Mouse (Mus musculus): ENCODE results near the gene Yif1b. TPM values are rescaled to one million over a fixed set of nuclear protein-coding genes. Genes with fewer than 3 reads are reported as not detected.

Yif1b gene
- polyA plus RNA-seq, 1 experiment from 2014 or later, result 79.0 TPM

GRCm38 (mm10) chr7:29288079-29288478, 50.0 kb downstream of the Yif1b start:
- no peak overlapping the region for H3K9ac ChIP-seq
- WGBS, result 90% methylated on average over 2 of the region's 2 CpGs

DNA sequence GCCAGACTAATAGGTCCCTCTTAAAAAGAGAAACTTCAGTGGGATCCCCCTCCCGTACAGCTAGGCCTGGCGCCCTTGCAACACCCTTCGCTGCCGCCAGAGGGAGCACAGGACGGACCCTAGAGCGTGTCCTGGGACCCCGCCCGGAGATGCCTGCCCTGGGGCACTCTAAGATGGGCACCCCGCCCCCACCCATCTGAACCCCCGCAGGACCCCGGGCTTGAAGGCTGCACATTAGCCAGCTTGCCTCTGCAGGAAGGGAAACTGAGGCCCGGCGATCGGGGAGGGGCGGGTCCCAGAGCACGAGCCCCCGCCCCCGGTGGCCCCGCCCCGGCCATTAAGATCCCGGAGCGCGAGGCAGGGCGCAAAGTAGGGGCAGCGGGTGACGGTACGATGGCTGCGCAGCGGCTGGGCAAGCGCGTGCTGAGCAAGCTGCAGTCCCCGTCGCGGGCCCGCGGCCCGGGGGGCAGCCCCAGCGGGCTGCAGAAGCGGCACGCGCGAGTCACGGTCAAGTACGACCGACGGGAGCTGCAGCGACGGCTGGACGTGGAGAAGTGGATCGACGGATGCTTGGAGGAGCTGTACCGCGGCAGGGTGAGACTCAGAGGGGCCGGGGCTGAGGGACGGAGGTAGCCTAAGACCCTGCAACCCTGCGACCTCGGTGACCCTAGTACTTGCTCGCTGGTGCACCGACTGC, 51.0 kb downstream of the Yif1b start, which contains the start of gene Ppp1r14a:
Gene Ppp1r14a (plus strand): TSS at position 367 of the 697 bp plus-strand sequence.
- H3K36me3 ChIP-seq, result no peaks in the 10 kb centered on the region
- H3K4me1 ChIP-seq (replicated peaks), result peaks cover 47% of the 10 kb centered on the region
- H3K9ac ChIP-seq, result peak within 1 kb of the TSS; percentile 75
- peak within 1 kb of the TSS; percentile 72; the same call in 1 of the 2 replicates for H3K27ac ChIP-seq
- H3K4me2 ChIP-seq, result peak within 1 kb of the TSS; percentile 90
- H3K4me3 ChIP-seq, result peak within 1 kb of the TSS; percentile 53
- WGBS, result under 1% methylated on average over 59 of the region's 59 CpGs
- H3K9me3 ChIP-seq, result no peaks in the 10 kb centered on the region
- H3K27me3 ChIP-seq, result peaks cover 38% of the 10 kb centered on the region
- ATAC-seq (ENCODE audit: low FRiP score), result no peak

More at GRCm38 (mm10) chr7:29288079-29288478, 50.0 kb downstream of the Yif1b start:
- H3K9me3 ChIP-seq, result no peaks in the 10 kb centered on the region
- peaks cover 40% of the 10 kb centered on the region for H3K4me1 ChIP-seq (replicated peaks)
- no peaks in the 10 kb centered on the region for H3K36me3 ChIP-seq
- no peak overlapping the region for H3K4me3 ChIP-seq
- H3K27ac ChIP-seq, result no peak overlapping the region
- ATAC-seq (ENCODE audit: low FRiP score), result no peak
- H3K4me2 ChIP-seq, result no peak overlapping the region
- H3K27me3 ChIP-seq, result peaks cover 45% of the 10 kb centered on the region

- Histone ChIP-seq H3K9me3 (no peaks in the 10 kb centered on the region), H3K27ac (0 out of 2 replicates have a peak overlapping the region, but pooled peaks have one; percentile 72), H3K27me3 (peaks cover 30% of the 10 kb centered on the region), H3K4me2 (peak overlapping the region; percentile 90), H3K4me1 (replicated peaks) (peaks cover 47% of the 10 kb centered on the region), H3K4me3 (peak overlapping the region; percentile 53), H3K36me3 (no peaks in the 10 kb centered on the region), H3K9ac (no peak overlapping the region)
- WGBS, result 77% methylated on average over 6 of the region's 6 CpGs
- no peak for ATAC-seq (ENCODE audit: low FRiP score)
These were observed 51.7 kb downstream of the Yif1b start for GRCm38 (mm10) chr7:29289856-29290255.

DNA sequence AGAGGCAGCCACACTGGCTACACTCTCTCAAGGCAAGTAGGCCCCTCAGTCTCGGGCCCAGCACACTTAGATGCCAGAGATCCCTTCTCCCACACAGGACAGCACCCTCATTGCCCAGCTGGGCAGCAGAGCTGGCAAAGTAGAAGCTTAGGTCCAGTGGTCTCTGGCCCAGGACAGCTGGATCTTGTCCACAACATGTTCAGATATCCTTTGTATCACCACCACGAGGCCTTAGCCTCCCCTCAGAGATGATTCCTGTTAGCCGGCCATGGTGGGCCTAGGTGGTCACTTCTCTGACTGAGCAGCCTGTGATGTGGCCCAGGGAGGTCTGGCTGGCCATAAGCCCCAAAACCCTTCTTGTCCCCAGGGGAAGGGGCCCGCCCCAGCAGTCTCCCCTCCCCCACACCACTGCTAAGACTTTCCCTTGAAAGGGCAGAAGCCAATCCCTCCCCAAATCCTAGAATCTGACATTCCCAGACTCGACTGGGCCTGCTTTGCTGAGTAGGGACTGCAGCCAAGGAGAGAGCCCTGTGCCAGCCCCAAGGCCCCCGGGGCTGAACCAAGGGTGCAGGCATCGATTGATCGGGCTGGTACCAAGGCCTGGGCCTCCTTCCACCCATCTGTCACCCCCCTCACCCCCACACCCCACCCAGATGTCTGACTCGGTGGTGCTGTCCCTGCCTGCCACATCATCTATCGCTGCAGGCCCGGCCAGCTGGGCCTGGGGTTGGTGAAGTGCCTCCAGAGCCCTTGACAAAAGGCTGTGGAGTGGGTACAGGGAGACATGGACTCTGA, 52.8 kb downstream of the Yif1b start:
- H3K9ac ChIP-seq, result no peak overlapping the region; the same call in 1 of the 2 replicates
- ATAC-seq (ENCODE audit: low FRiP score), result no peak
- no peak overlapping the region for H3K4me3 ChIP-seq
- H3K4me1 ChIP-seq (replicated peaks), result peaks cover 47% of the 10 kb centered on the region
- no peaks in the 10 kb centered on the region for H3K36me3 ChIP-seq
- H3K4me2 ChIP-seq, result no peak overlapping the region
- H3K9me3 ChIP-seq, result no peaks in the 10 kb centered on the region
- H3K27me3 ChIP-seq, result peaks cover 24% of the 10 kb centered on the region
- H3K27ac ChIP-seq, result peak overlapping the region; percentile 72
- WGBS, result 30% methylated on average over 11 of the region's 11 CpGs

DNA sequence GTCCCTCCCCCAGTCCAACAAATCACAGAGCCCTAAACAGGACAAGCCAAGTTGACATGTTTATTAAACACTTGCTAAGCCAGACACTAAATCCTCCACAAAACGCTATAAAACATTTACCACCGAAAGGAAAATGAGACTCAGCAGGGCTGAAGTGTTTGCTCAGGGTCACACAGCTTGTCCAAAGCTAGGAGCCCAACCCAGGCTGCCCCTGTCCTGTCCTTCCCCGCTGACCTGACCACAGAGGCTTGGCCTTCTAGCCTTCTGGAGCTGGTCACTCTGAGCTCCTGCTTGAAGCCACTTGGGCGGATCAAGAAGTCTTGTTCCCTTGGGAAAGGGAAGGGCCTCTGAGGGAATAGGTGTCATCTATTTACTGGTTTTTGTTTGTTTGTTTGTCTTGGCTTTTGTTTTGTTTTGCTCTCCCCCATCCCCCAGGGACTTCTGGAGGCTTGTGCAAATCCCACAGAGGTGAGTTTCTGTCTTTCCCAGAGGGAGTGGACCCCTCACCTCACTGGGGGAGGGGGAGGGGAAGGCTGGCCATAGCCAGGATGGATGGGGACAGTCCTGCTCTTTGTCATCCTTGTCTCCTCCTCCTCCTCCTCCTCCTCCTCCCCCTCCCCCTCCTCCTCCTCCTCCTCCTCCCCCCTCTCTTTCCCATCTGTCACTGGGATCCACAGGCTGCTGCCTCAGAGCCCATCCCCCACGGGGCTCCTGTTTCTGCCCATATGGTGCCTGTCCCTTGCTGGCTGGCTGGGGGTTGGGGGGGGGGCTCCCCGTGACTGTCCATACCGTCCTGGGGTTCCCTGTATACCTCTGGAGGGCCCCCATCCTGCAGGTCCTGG, 53.7 kb downstream of the Yif1b start:
- peaks cover 20% of the 10 kb centered on the region; the same call in 1 of the 2 replicates for H3K27me3 ChIP-seq
- no peak overlapping the region for H3K4me2 ChIP-seq
- 0 out of 2 replicates have a peak, but pooled peaks have one; percentile 27 for ATAC-seq (ENCODE audit: low FRiP score)
- H3K36me3 ChIP-seq, result no peaks in the 10 kb centered on the region
- H3K4me3 ChIP-seq, result no peak overlapping the region
- H3K4me1 ChIP-seq (replicated peaks), result peaks cover 47% of the 10 kb centered on the region
- H3K27ac ChIP-seq, result peak overlapping the region; percentile 78
- 19% methylated on average over 6 of the region's 7 CpGs for WGBS
- H3K9ac ChIP-seq, result no peak overlapping the region
- H3K9me3 ChIP-seq, result no peaks in the 10 kb centered on the region

DNA sequence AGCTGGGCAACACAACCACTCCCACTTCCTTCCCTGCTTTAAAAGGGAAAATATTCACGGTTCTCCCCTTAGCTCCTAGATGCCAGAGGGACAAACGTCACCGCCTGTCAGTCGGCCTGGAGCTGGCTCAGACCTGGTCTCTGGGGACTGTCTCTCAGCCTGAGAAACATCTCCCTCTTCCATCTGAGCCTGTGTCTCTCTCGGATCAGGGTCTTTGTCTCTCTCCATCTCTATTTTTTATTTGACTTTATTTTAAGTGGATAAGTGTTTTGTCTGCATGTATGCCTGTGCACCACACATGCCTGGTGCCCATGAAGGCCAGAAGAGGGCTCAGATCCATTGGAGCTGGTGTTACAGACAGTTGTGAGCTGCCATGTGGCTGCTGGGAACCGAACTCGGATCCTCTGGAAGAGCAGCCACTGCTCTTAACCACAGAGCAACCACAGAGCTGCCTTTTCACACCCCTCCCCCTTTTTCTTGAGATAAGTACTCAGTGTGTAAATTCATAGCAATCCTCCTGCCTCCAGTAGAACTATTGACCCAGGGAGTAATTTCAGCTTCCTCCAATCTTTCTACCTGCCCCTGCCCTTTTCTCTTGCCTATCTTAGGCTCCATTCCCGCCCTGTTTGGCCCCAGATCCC, 54.4 kb downstream of the Yif1b start:
- H3K9me3 ChIP-seq, result no peaks in the 10 kb centered on the region
- 24% methylated on average over 8 of the region's 8 CpGs for WGBS
- no peak for ATAC-seq (ENCODE audit: low FRiP score)
- no peak overlapping the region for H3K4me3 ChIP-seq
- H3K9ac ChIP-seq, result no peak overlapping the region; the same call in 1 of the 2 replicates
- H3K4me1 ChIP-seq (replicated peaks), result peaks cover 47% of the 10 kb centered on the region
- peak overlapping the region; percentile 78 for H3K27ac ChIP-seq
- no peaks in the 10 kb centered on the region for H3K36me3 ChIP-seq
- H3K4me2 ChIP-seq, result no peak overlapping the region
- H3K27me3 ChIP-seq, result peaks cover 19% of the 10 kb centered on the region; the same call in 1 of the 2 replicates

DNA sequence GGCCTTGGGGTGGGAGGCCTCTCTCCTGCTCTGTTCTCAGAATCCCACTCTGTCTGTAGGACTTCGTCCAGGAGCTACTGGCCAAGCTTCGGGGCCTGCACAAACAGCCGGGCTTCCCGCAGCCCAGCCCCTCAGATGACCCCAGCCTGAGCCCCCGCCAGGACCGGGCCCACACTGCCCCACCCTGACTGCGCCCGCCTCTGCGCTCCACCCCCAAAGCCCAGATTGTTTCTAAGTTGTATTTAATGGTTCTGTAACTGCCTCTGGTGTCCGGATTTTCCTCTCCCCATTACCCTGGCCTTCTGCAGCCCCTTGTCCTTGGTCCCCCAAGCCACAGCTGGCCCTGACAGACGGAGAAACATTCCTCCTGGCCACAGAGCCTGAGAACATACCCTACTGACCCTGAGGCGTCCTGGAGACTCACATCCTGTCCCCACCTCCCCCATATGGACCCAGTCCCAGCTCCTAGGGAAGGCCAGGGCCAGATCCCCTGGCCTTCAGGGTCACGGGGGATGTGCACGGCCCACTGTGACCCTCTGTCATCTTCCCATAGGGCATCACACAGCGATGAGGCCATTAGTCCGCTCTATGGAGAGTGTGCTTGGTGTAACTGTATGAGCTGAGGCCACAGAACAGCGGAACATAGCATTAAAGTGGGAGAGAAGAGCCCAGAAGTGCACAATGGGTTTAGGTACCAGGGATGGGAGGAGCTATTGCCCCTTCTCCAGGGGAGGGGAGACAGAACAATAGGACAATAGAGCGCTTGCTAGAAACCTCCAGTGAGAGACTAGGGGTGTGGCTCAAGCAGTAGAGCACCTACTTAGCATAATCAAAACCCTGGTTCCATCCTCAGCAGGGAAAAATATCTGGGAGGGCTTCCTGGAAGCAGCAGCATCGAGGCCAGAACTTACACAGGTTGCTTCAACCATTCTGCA, 55.3 kb downstream of the Yif1b start:
- Histone ChIP-seq H3K36me3 (no peaks in the 10 kb centered on the region), H3K27ac (peak overlapping the region; percentile 78), H3K4me3 (no peak overlapping the region), H3K4me1 (replicated peaks) (peaks cover 47% of the 10 kb centered on the region), H3K27me3 (peaks cover 15% of the 10 kb centered on the region; the same call in 1 of the 2 replicates), H3K9me3 (no peaks in the 10 kb centered on the region), H3K9ac (peak overlapping the region; percentile 43; the same call in 1 of the 2 replicates), H3K4me2 (no peak overlapping the region)
- 0 out of 2 replicates have a peak, but pooled peaks have one; percentile 8 for ATAC-seq (ENCODE audit: low FRiP score)
- WGBS, result 18% methylated on average over 19 of the region's 19 CpGs

DNA sequence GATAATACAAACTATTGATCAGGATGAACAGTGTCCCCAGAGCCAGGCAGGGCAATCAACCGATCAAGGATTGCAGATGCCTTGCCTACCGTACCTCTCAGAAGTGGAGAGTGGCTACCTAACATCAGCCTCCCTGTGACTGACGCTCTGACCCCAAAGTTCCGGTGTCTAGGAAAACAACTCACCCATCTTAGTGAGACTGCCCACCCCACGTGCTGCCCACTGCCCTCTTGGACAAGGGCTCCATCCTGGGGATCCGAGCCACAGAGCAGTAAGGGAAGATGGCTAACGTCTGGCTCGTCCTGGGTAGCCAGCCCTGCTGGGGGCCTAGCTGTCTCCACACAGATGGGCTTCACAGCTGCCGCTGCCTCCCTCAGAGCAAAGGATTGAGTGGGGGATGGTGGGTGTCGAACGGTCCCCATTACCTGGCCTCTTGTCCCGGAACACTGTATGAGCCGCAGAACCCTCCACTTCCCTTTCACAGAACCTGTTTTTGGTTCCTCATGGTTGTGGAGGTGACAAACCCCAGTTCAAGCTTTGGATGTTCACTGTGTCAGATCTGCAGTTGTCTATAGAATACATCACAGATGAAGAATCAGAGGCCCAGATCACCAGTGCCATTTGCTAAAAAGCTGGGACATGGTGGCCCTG, 56.1 kb downstream of the Yif1b start:
- 49% methylated on average over 13 of the region's 13 CpGs for WGBS
- Histone ChIP-seq H3K4me2 (no peak overlapping the region), H3K36me3 (no peaks in the 10 kb centered on the region), H3K4me3 (no peak overlapping the region), H3K9me3 (no peaks in the 10 kb centered on the region), H3K27me3 (peaks cover 12% of the 10 kb centered on the region; the same call in 1 of the 2 replicates), H3K9ac (peak overlapping the region; percentile 35; the same call in 1 of the 2 replicates), H3K27ac (no peak overlapping the region), H3K4me1 (replicated peaks) (peaks cover 40% of the 10 kb centered on the region)
- ATAC-seq (ENCODE audit: low FRiP score), result no peak

GRCm38 (mm10) chr7:29295861-29296647, 57.9 kb downstream of the Yif1b start:
- no peak for ATAC-seq (ENCODE audit: low FRiP score)
- Histone ChIP-seq H3K9me3 (no peaks in the 10 kb centered on the region), H3K27me3 (0 out of 2 replicates have a peak, but pooled peaks cover 5% of the 10 kb centered on the region), H3K36me3 (no peaks in the 10 kb centered on the region), H3K27ac (no peak overlapping the region), H3K4me1 (replicated peaks) (peaks cover 23% of the 10 kb centered on the region), H3K4me2 (no peak overlapping the region), H3K9ac (no peak overlapping the region), H3K4me3 (no peak overlapping the region)
- WGBS, result 83% methylated on average over 24 of the region's 24 CpGs

GRCm38 (mm10) chr7:29296998-29297397, 58.9 kb downstream of the Yif1b start:
- no peak overlapping the region for H3K27ac ChIP-seq
- H3K9ac ChIP-seq, result no peak overlapping the region
- WGBS, result 9% methylated on average over 10 of the region's 10 CpGs
- H3K9me3 ChIP-seq, result no peaks in the 10 kb centered on the region
- no peak overlapping the region for H3K4me3 ChIP-seq
- no peak for ATAC-seq (ENCODE audit: low FRiP score)
- 0 out of 2 replicates have a peak, but pooled peaks cover 5% of the 10 kb centered on the region for H3K27me3 ChIP-seq
- H3K36me3 ChIP-seq, result no peaks in the 10 kb centered on the region
- H3K4me2 ChIP-seq, result no peak overlapping the region
- H3K4me1 ChIP-seq (replicated peaks), result peaks cover 18% of the 10 kb centered on the region

Data from hindbrain, embryonic 13.5 days (tissue).